Mouse (Mus musculus) heart, adult 2 months (tissue): Measurements from ENCODE around the gene Nudt8. TPM values are rescaled to one million over a fixed set of nuclear protein-coding genes. Genes with fewer than 3 reads are reported as not detected.
"Not testable (repeated sequence)": the region's sequence is repeated elsewhere in the genome, so short reads cannot be mapped to it uniquely, and the experiment has no call there.

Experiments used
- DNase-seq, 2 experiments: peaks; one replicate each; pipeline ENCODE4 v3.0.0; 2021
- H3K27ac ChIP-seq: fragments of 200-600 bp; 2 replicates; pipeline ENCODE4 v1.8.1; 2022
- H3K27me3 ChIP-seq: fragments of 200-500 bp; 2 replicates; pipeline ENCODE4 v1.6.1; 2012; ENCODE audit warnings: mild to moderate bottlenecking, low read length, inconsistent platforms, mixed read lengths; ENCODE audit not compliant: control insufficient read depth, insufficient read depth
- H3K36me3 ChIP-seq: fragments of 200-500 bp; 2 replicates; pipeline ENCODE4 v1.6.1; 2012; ENCODE audit warnings: low read length, inconsistent platforms; ENCODE audit not compliant: control insufficient read depth, insufficient read depth
- H3K4me1 ChIP-seq: fragments of 200-500 bp; 2 replicates; pipeline ENCODE4 v1.6.1; 2011; ENCODE audit warnings: low read length; ENCODE audit not compliant: control insufficient read depth, insufficient read depth
- H3K4me3 ChIP-seq: fragments of 200-600 bp; 2 replicates; pipeline ENCODE4 v1.8.1; 2022
- H3K79me2 ChIP-seq: fragments of 200-500 bp; replicated peaks from 2 replicates; pipeline ENCODE4 v1.6.1; 2012; ENCODE audit warnings: mild to moderate bottlenecking, inconsistent platforms, low read length, moderate library complexity, mixed read lengths; ENCODE audit not compliant: control insufficient read depth, insufficient read depth
- H3K9ac ChIP-seq: fragments of 200-500 bp; 2 replicates; pipeline ENCODE4 v1.6.1; 2012; ENCODE audit warnings: low read depth, mild to moderate bottlenecking, control low read depth, inconsistent platforms, low read length, mixed read lengths
- CTCF ChIP-seq: fragments of 200-600 bp; IDR thresholded peaks from 2 replicates; pipeline ENCODE4 v1.8.1; 2022; ENCODE audit warnings: antibody characterized with exemption, mild to moderate bottlenecking, moderate library complexity
- EP300 ChIP-seq: fragments of 200-500 bp; IDR thresholded peaks from 2 replicates; pipeline ENCODE4 v1.6.1; 2011; ENCODE audit warnings: low read depth, low read length, control low read depth; ENCODE audit not compliant: insufficient read depth
- POLR2A ChIP-seq: fragments of 200-500 bp; IDR thresholded peaks from 2 replicates; pipeline ENCODE4 v1.6.1; 2011; ENCODE audit warnings: mild to moderate bottlenecking, low read depth, low read length, control low read depth; ENCODE audit not compliant: insufficient read depth
- WGBS: fragments of 180-500 bp; shearing (Covaris S2); methylation state at CpG from one replicate; pipeline ENCODE4 v1.1.7; 2018; 5-methylcytosine and 5-hydroxymethylcytosine counted together
- intact Hi-C: fragments of 180-260 bp; cut with DNase I; formaldehyde crosslinking; loops from one replicate; pipeline ENCODE4 v1.15.1; 2025
- polyA plus RNA-seq: library from polyadenylated mRNA; depleted of rRNA; stranded (reverse); fragments of >200 nt; gene quantifications from 2 replicates; pipeline ENCODE4 v1.2.3, GENCODE M21; 2012; rRNA removed
- total RNA-seq, 2 experiments: library from RNA; stranded (reverse); gene quantifications; 2 replicates each; pipeline ENCODE4 v1.2.3; 2021

Nudt8 gene
- total and polyA plus RNA-seq, 3 experiments, result 61.9 to 149 (median 136) TPM

GRCm38 (mm10) chr19:4045966-4046865, 45.8 kb downstream of the Nudt8 start, which contains the start of gene Gstp2:
Gene Gstp2, minus strand, starts transcription at chr19:4046023.
- DNase-seq, result peak; percentile 78 to 86
- Histone ChIP-seq H3K4me1 (peaks cover 6% of the 10 kb centered on the region), H3K9ac (no peak within 1 kb of the TSS), H3K27ac (peak within 1 kb of the TSS; percentile 69), H3K4me3 (0 out of 2 replicates have a peak within 1 kb of the TSS, but pooled peaks have one; percentile 1), H3K27me3 (no peaks in the 10 kb centered on the region), H3K36me3 (no peaks in the 10 kb centered on the region), H3K79me2 (no peaks in the 10 kb centered on the region)
- intact Hi-C loops, result no loop called here
- TF ChIP-seq POLR2A (0 out of 2 replicates have a peak, but pooled peaks have one; percentile 34), EP300 (peak; percentile 73; the same call in 1 of the 2 replicates), CTCF (peak; percentile 77)
- 22% methylated on average over 16 of the region's 16 CpGs for WGBS

- Histone ChIP-seq H3K4me3 (no peak overlapping the region), H3K27me3 (no peaks in the 10 kb centered on the region), H3K4me1 (peaks cover 6% of the 10 kb centered on the region), H3K27ac (no peak overlapping the region), H3K79me2 (no peaks in the 10 kb centered on the region), H3K9ac (no peak overlapping the region), H3K36me3 (no peaks in the 10 kb centered on the region)
- intact Hi-C loops, result no loop called here
- no peak for TF ChIP-seq EP300
- no peak for TF ChIP-seq CTCF
- no peak for TF ChIP-seq POLR2A
- WGBS, result 90% methylated on average over 8 of the region's 8 CpGs
- no peak for DNase-seq
Measured at GRCm38 (mm10) chr19:4046866-4047254, 46.5 kb downstream of the Nudt8 start.

GRCm38 (mm10) chr19:4047859-4048258, 47.5 kb downstream of the Nudt8 start:
- Histone ChIP-seq H3K27ac (no peak overlapping the region), H3K4me1 (peaks cover 6% of the 10 kb centered on the region), H3K36me3 (no peaks in the 10 kb centered on the region), H3K79me2 (no peaks in the 10 kb centered on the region), H3K4me3 (no peak overlapping the region), H3K27me3 (no peaks in the 10 kb centered on the region), H3K9ac (no peak overlapping the region)
- TF ChIP-seq CTCF (peak; percentile 91), POLR2A (no peak)
- DNase-seq, result peak; percentile 76 to 83
- intact Hi-C loops, result loop anchor here (1.0 kb wide), 1 partner anchor 29 kb away; no protein-coding TSS in a partner anchor
- 21% methylated on average over 4 of the region's 4 CpGs for WGBS

- H3K4me1 ChIP-seq, H3K27me3 ChIP-seq, H3K36me3 ChIP-seq, H3K9ac ChIP-seq, intact Hi-C loops, H3K27ac ChIP-seq, H3K79me2 ChIP-seq, DNase-seq, H3K4me3 ChIP-seq: not testable (repeated sequence)
- TF ChIP-seq CTCF, result peak; percentile 29
- 75% methylated on average over 5 of the region's 5 CpGs for WGBS
Measured at GRCm38 (mm10) chr19:4049069-4049468, 48.7 kb downstream of the Nudt8 start.

- no peaks in the 10 kb centered on the region for H3K79me2 ChIP-seq
Measured at GRCm38 (mm10) chr19:4051016-4051415, 50.6 kb downstream of the Nudt8 start.

More at GRCm38 (mm10) chr19:4051016-4051415, 50.6 kb downstream of the Nudt8 start:
- no peaks in the 10 kb centered on the region for H3K36me3 ChIP-seq
- H3K27me3 ChIP-seq, result no peaks in the 10 kb centered on the region
- no peak overlapping the region for H3K4me3 ChIP-seq
- TF ChIP-seq POLR2A, result no peak
- peak; percentile 33; the same call in 1 of the 2 replicates for TF ChIP-seq CTCF
- peaks cover 1% of the 10 kb centered on the region; the same call in 1 of the 2 replicates for H3K4me1 ChIP-seq
- WGBS, result 95% methylated on average over 5 of the region's 5 CpGs
- no peak overlapping the region for H3K9ac ChIP-seq
- no peak overlapping the region for H3K27ac ChIP-seq
- DNase-seq, result no peak
- intact Hi-C loops, result loop anchor here (5.0 kb wide), 1 partner anchor 176 kb away; no protein-coding TSS in a partner anchor

Other genes starting within 250 kb of the Nudt8 start
Only the 30 nearest of the 32 such genes appear.
- gene Chka, start 148.8 kb upstream of the Nudt8 start, total RNA-seq, result 10 to 100 TPM; 10.7 to 12.5 TPM
- 9.5 and 14.1 TPM in 2 replicates for gene Chka, start 148.8 kb upstream of the Nudt8 start, polyA plus RNA-seq
- 10 to 100 TPM in 1 of 2 experiments, 1 to 10 TPM in 1; 7.4 to 12.4 TPM for gene Tcirg1, start 93.4 kb upstream of the Nudt8 start, total RNA-seq
- gene Tcirg1, start 93.4 kb upstream of the Nudt8 start, polyA plus RNA-seq, result 47.7 and 50.5 TPM in 2 replicates
- 100 to 1,000 TPM; 438 to 511 TPM for gene Ndufs8, start 87.8 kb upstream of the Nudt8 start, total RNA-seq
- 761 and 809 TPM in 2 replicates for gene Ndufs8, start 87.8 kb upstream of the Nudt8 start, polyA plus RNA-seq
- gene Aldh3b1, start 70.8 kb upstream of the Nudt8 start, total RNA-seq, result 1 to 10 TPM; 1.6 to 1.7 TPM
- gene Aldh3b1, start 70.8 kb upstream of the Nudt8 start, polyA plus RNA-seq, result 3.1 and 4.8 TPM in 2 replicates
- gene Unc93b1, start 65.4 kb upstream of the Nudt8 start, total RNA-seq, result 10 to 100 TPM; 17.5 to 18.3 TPM
- 38.1 and 45.5 TPM in 2 replicates for gene Unc93b1, start 65.4 kb upstream of the Nudt8 start, polyA plus RNA-seq
- gene Aldh3b3, start 41.9 kb upstream of the Nudt8 start, total RNA-seq, result under 1 TPM; 0.39 to 0.61 TPM
- 2.8 and 5.4 TPM in 2 replicates for gene Aldh3b3, start 41.9 kb upstream of the Nudt8 start, polyA plus RNA-seq
- under 1 TPM; 0.18 to 0.26 TPM for gene Aldh3b2, start 28.3 kb upstream of the Nudt8 start, total RNA-seq
- 0.91 and 1.6 TPM in 2 replicates for gene Aldh3b2, start 28.3 kb upstream of the Nudt8 start, polyA plus RNA-seq
- gene Acy3, start 14.0 kb upstream of the Nudt8 start, total RNA-seq, result 10 to 100 TPM; 21.5 to 28.0 TPM
- 68.7 and 89.9 TPM in 2 replicates for gene Acy3, start 14.0 kb upstream of the Nudt8 start, polyA plus RNA-seq
- not detected for gene Tbx10, start 7.8 kb upstream of the Nudt8 start, total RNA-seq
- 0.14 TPM in 1 of 2 replicates, not detected in the other for gene Tbx10, start 7.8 kb upstream of the Nudt8 start, polyA plus RNA-seq
- gene Gm49405, start within 50 bp of the Nudt8 start, total RNA-seq, result 1 to 10 TPM; 1.0 to 1.7 TPM
- 11.0 TPM in 2 replicates for gene Gm49405, start within 50 bp of the Nudt8 start, polyA plus RNA-seq
- 100 to 1,000 TPM; 193 to 236 TPM for gene Doc2g, start 2.7 kb downstream of the Nudt8 start, total RNA-seq
- 432 and 597 TPM in 2 replicates for gene Doc2g, start 2.7 kb downstream of the Nudt8 start, polyA plus RNA-seq
- gene Ndufv1, start 12.2 kb downstream of the Nudt8 start, total RNA-seq, result 1,000 to 10,000 TPM; 1,031 to 1,231 TPM
- gene Ndufv1, start 12.2 kb downstream of the Nudt8 start, polyA plus RNA-seq, result 1,078 and 1,145 TPM in 2 replicates
- 100 to 1,000 TPM; 356 to 371 TPM for gene Gstp1, start 37.4 kb downstream of the Nudt8 start, total RNA-seq
- gene Gstp1, start 37.4 kb downstream of the Nudt8 start, polyA plus RNA-seq, result 480 and 490 TPM in 2 replicates
- 100 to 1,000 TPM; 121 to 137 TPM for gene Gstp2, start 45.4 kb downstream of the Nudt8 start, total RNA-seq
- 38.3 and 58.2 TPM in 2 replicates for gene Gstp2, start 45.4 kb downstream of the Nudt8 start, polyA plus RNA-seq
- gene Gstp3, start 59.0 kb downstream of the Nudt8 start, total RNA-seq, result not detected
- 1.1 TPM in 1 of 2 replicates, not detected in the other for gene Gstp3, start 59.0 kb downstream of the Nudt8 start, polyA plus RNA-seq
- not detected for gene Cabp2, start 81.0 kb downstream of the Nudt8 start, total RNA-seq
- gene Cabp2, start 81.0 kb downstream of the Nudt8 start, polyA plus RNA-seq, result not detected in 2 replicates
- 10 to 100 TPM; 39.9 to 43.2 TPM for gene Cdk2ap2, start 96.6 kb downstream of the Nudt8 start, total RNA-seq
- 81.3 and 85.3 TPM in 2 replicates for gene Cdk2ap2, start 96.6 kb downstream of the Nudt8 start, polyA plus RNA-seq
- 10 to 100 TPM; 18.1 to 19.9 TPM for gene Pitpnm1, start 99.4 kb downstream of the Nudt8 start, total RNA-seq
- 43.6 and 49.9 TPM in 2 replicates for gene Pitpnm1, start 99.4 kb downstream of the Nudt8 start, polyA plus RNA-seq
- 10 to 100 TPM; 55.1 to 60.6 TPM for gene Aip, start 125.3 kb downstream of the Nudt8 start, total RNA-seq
- 69.4 and 82.1 TPM in 2 replicates for gene Aip, start 125.3 kb downstream of the Nudt8 start, polyA plus RNA-seq
- gene Gpr152, start 139.2 kb downstream of the Nudt8 start, total RNA-seq, result under 1 TPM in 1 of 2 experiments, not detected in 1; 0.05 TPM
- 0.12 TPM in 2 replicates for gene Gpr152, start 139.2 kb downstream of the Nudt8 start, polyA plus RNA-seq
- not detected for gene Cabp4, start 143.5 kb downstream of the Nudt8 start, total RNA-seq
- gene Cabp4, start 143.5 kb downstream of the Nudt8 start, polyA plus RNA-seq, result 0.21 TPM in 1 of 2 replicates, not detected in the other
- 10 to 100 TPM; 43.9 to 45.1 TPM for gene Coro1b, start 148.0 kb downstream of the Nudt8 start, total RNA-seq
- gene Coro1b, start 148.0 kb downstream of the Nudt8 start, polyA plus RNA-seq, result 83.3 and 95.0 TPM in 2 replicates
- 1 to 10 TPM; 1.1 to 1.7 TPM for gene Ptprcap, start 153.0 kb downstream of the Nudt8 start, total RNA-seq
- gene Ptprcap, start 153.0 kb downstream of the Nudt8 start, polyA plus RNA-seq, result 2.2 and 6.4 TPM in 2 replicates
- 10 to 100 TPM; 14.7 to 18.2 TPM for gene Rps6kb2, start 162.8 kb downstream of the Nudt8 start, total RNA-seq
- 29.5 and 32.9 TPM in 2 replicates for gene Rps6kb2, start 162.8 kb downstream of the Nudt8 start, polyA plus RNA-seq
- gene Carns1, start 174.9 kb downstream of the Nudt8 start, total RNA-seq, result 10 to 100 TPM; 24.4 to 27.0 TPM
- gene Carns1, start 174.9 kb downstream of the Nudt8 start, polyA plus RNA-seq, result 78.0 and 79.1 TPM in 2 replicates
- gene Tbc1d10c, start 190.7 kb downstream of the Nudt8 start, total RNA-seq, result 10 to 100 TPM; 12.4 to 14.4 TPM
- gene Tbc1d10c, start 190.7 kb downstream of the Nudt8 start, polyA plus RNA-seq, result 13.7 and 15.8 TPM in 2 replicates
- gene Ppp1ca, start 191.5 kb downstream of the Nudt8 start, total RNA-seq, result 100 to 1,000 TPM; 272 to 313 TPM
- 406 and 497 TPM in 2 replicates for gene Ppp1ca, start 191.5 kb downstream of the Nudt8 start, polyA plus RNA-seq
- 1 to 10 TPM; 4.1 to 4.4 TPM for gene Rad9a, start 201.1 kb downstream of the Nudt8 start, total RNA-seq
- gene Rad9a, start 201.1 kb downstream of the Nudt8 start, polyA plus RNA-seq, result 13.5 and 13.9 TPM in 2 replicates
- 1 to 10 TPM in 1 of 2 experiments, under 1 TPM in 1; 0.55 to 1.0 TPM for gene Clcf1, start 213.7 kb downstream of the Nudt8 start, total RNA-seq
- gene Clcf1, start 213.7 kb downstream of the Nudt8 start, polyA plus RNA-seq, result 2.8 and 5.4 TPM in 2 replicates
- not detected for gene AC109138.7, start 213.8 kb downstream of the Nudt8 start, total RNA-seq
- 15.3 TPM in 1 of 2 replicates, not detected in the other for gene AC109138.7, start 213.8 kb downstream of the Nudt8 start, polyA plus RNA-seq